Mouse (Mus musculus) layer of hippocampus, adult 18-20 months (tissue): ENCODE data around the gene Pop7. TPM values are rescaled to one million over a fixed set of nuclear protein-coding genes. Genes with fewer than 3 reads are reported as not detected.
A peak's percentile ranks its signal among the peaks of the same experiment; 100 is the strongest.

ENCODE experiments used
- DNase-seq, 2 experiments: peaks; one replicate each; pipeline ENCODE4 v3.0.0; 2022; ENCODE audit warnings: low spot score in 2 of 2
- total RNA-seq, 2 experiments: library from RNA; stranded (reverse); gene quantifications; 2 replicates each; pipeline ENCODE4 v1.2.3; 2021

Pop7 gene
- total RNA-seq, 2 experiments from 2014 or later, result 33.2 to 34.6 TPM

GRCm38 (mm10) chr5:137528247-137528968, 26.1 kb upstream of the Pop7 start:
- DNase-seq, result no peak

- DNase-seq, result no peak
Measured at GRCm38 (mm10) chr5:137527413-137527812, 25.1 kb upstream of the Pop7 start.

- DNase-seq, result no peak
Measured at GRCm38 (mm10) chr5:137526192-137526936, 24.0 kb upstream of the Pop7 start.

GRCm38 (mm10) chr5:137525511-137525910, 23.2 kb upstream of the Pop7 start:
- DNase-seq, result no peak

- DNase-seq, result no peak
Measured at GRCm38 (mm10) chr5:137524671-137525070, 22.4 kb upstream of the Pop7 start.

- DNase-seq, result no peak
Measured at GRCm38 (mm10) chr5:137524251-137524515, 21.9 kb upstream of the Pop7 start.

- no peak for DNase-seq
Measured at GRCm38 (mm10) chr5:137523396-137524250, 21.3 kb upstream of the Pop7 start.

GRCm38 (mm10) chr5:137522711-137523110, 20.4 kb upstream of the Pop7 start:
- no peak for DNase-seq

- no peak for DNase-seq
Measured at GRCm38 (mm10) chr5:137521861-137522260, 19.5 kb upstream of the Pop7 start.

GRCm38 (mm10) chr5:137519691-137520550, 17.6 kb upstream of the Pop7 start:
- DNase-seq, result no peak

- no peak for DNase-seq
Measured at GRCm38 (mm10) chr5:137518436-137518835, 16.1 kb upstream of the Pop7 start, which contains the start of gene Gigyf1. Gigyf1 (plus strand) TSS chr5:137518548.

GRCm38 (mm10) chr5:137514811-137515210, 12.5 kb upstream of the Pop7 start:
- no peak for DNase-seq

GRCm38 (mm10) chr5:137513951-137514721, 11.8 kb upstream of the Pop7 start:
- DNase-seq, result no peak

- no peak for DNase-seq
Measured at GRCm38 (mm10) chr5:137512847-137513794, 10.8 kb upstream of the Pop7 start.

- DNase-seq, result no peak
Measured at GRCm38 (mm10) chr5:137511706-137512105, 9.4 kb upstream of the Pop7 start.

- no peak for DNase-seq
Measured at GRCm38 (mm10) chr5:137510573-137511390, 8.5 kb upstream of the Pop7 start.

- peak; percentile 74 to 89 for DNase-seq
Measured at GRCm38 (mm10) chr5:137510014-137510501, 7.7 kb upstream of the Pop7 start.

- no peak for DNase-seq
Measured at GRCm38 (mm10) chr5:137504041-137504440, 1.7 kb upstream of the Pop7 start.
